Mouse (Mus musculus): ENCODE data around the gene Pde8b. TPM values are rescaled to one million over a fixed set of nuclear protein-coding genes. Genes with fewer than 3 reads are reported as not detected.

Pde8b gene
- total RNA-seq, 1 experiment from 2014 or later: not detected

GRCm38 (mm10) chr13:95017278-95017677 is 232.9 kb downstream of the Pde8b start:
- no peak for ATAC-seq (replicated peaks in 1 of 2; ENCODE audit: insufficient read depth in 1 of 2, low FRiP score in 2 of 2, low TSS enrichment in 1 of 2, low read depth in 1 of 2, poor library complexity in 2 of 2, severe bottlenecking in 2 of 2)

GRCm38 (mm10) chr13:95011546-95012257 is 238.4 kb downstream of the Pde8b start:
- no peak for ATAC-seq (replicated peaks in 1 of 2; ENCODE audit: insufficient read depth in 1 of 2, low FRiP score in 2 of 2, low TSS enrichment in 1 of 2, low read depth in 1 of 2, poor library complexity in 2 of 2, severe bottlenecking in 2 of 2)

GRCm38 (mm10) chr13:95009261-95009660 is 240.9 kb downstream of the Pde8b start:
- ATAC-seq (replicated peaks in 1 of 2; ENCODE audit: insufficient read depth in 1 of 2, low FRiP score in 2 of 2, low TSS enrichment in 1 of 2, low read depth in 1 of 2, poor library complexity in 2 of 2, severe bottlenecking in 2 of 2): no peak

GRCm38 (mm10) chr13:95007281-95007680 is 242.9 kb downstream of the Pde8b start:
- no peak for ATAC-seq (replicated peaks in 1 of 2; ENCODE audit: insufficient read depth in 1 of 2, low FRiP score in 2 of 2, low TSS enrichment in 1 of 2, low read depth in 1 of 2, poor library complexity in 2 of 2, severe bottlenecking in 2 of 2)

- no peak for ATAC-seq (replicated peaks in 1 of 2; ENCODE audit: insufficient read depth in 1 of 2, low FRiP score in 2 of 2, low TSS enrichment in 1 of 2, low read depth in 1 of 2, poor library complexity in 2 of 2, severe bottlenecking in 2 of 2)
These were observed 259.6 kb downstream of the Pde8b start for GRCm38 (mm10) chr13:94990516-94990915.

GRCm38 (mm10) chr13:94979081-94979480 is 271.1 kb downstream of the Pde8b start:
- no peak for ATAC-seq (replicated peaks in 1 of 2; ENCODE audit: insufficient read depth in 1 of 2, low FRiP score in 2 of 2, low TSS enrichment in 1 of 2, low read depth in 1 of 2, poor library complexity in 2 of 2, severe bottlenecking in 2 of 2)

GRCm38 (mm10) chr13:94976219-94977186 is 273.6 kb downstream of the Pde8b start, which contains the start of gene Wdr41:
Gene Wdr41 (plus strand): TSS chr13:94976344.
- peak; percentile 88 to 93 for ATAC-seq (replicated peaks in 1 of 2; ENCODE audit: insufficient read depth in 1 of 2, low FRiP score in 2 of 2, low TSS enrichment in 1 of 2, low read depth in 1 of 2, poor library complexity in 2 of 2, severe bottlenecking in 2 of 2)

- peak; percentile 25 to 35; a peak in 3 of 4 replicates for ATAC-seq (replicated peaks in 1 of 2; ENCODE audit: insufficient read depth in 1 of 2, low FRiP score in 2 of 2, low TSS enrichment in 1 of 2, low read depth in 1 of 2, poor library complexity in 2 of 2, severe bottlenecking in 2 of 2)
These were observed 274.3 kb downstream of the Pde8b start for GRCm38 (mm10) chr13:94975828-94976218.

Other genes starting within 250 kb of the Pde8b start
- 10.4 and 12.5 TPM in 2 replicates for gene Zbed3, start 73.3 kb upstream of the Pde8b start, total RNA-seq (2017)
- 47.8 and 54.0 TPM in 2 replicates for gene Aggf1, start 125.0 kb upstream of the Pde8b start, total RNA-seq (2017)
- not detected in 2 replicates for gene Crhbp, start 194.6 kb upstream of the Pde8b start, total RNA-seq (2017)
- not detected in 2 replicates for gene S100z, start 228.4 kb upstream of the Pde8b start, total RNA-seq (2017)